Mouse (Mus musculus) lung, adult 2 months (tissue): ENCODE data around the gene Kif9.

Experiments
- CTCF ChIP-seq: fragments of 200-500 bp; IDR thresholded peaks from 2 replicates; pipeline ENCODE4 v1.5.1; 2011; ENCODE audit warnings: mild to moderate bottlenecking, low read length, control low read depth; ENCODE audit not compliant: insufficient read depth
- POLR2A ChIP-seq: fragments of 200-500 bp; IDR thresholded peaks from 2 replicates; pipeline ENCODE4 v1.6.1; 2011; ENCODE audit warnings: low read depth, mild to moderate bottlenecking, control low read depth, low read length, borderline replicate concordance; ENCODE audit errors: extremely low read depth

DNA sequence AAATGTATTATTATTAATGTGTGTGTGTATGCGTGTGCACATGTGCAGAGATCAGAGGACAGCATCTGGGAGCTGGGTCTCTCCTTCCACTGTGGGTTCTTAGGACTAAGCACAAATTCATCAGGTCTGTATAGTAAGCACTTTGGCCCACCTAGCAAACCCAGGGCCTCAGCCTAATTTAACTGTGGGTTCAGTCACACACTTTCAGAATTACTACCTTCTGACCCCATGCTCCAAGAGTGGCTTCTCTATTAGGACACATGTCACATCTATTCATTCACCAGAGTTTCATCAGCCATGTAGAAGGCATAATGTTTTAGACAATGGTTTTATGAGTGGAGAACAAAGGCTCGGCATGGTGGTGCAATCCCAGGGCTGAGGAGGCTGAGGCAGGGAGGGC lies 43.7 kb upstream of the Kif9 start:
- TF ChIP-seq CTCF: no peak
- TF ChIP-seq POLR2A: no peak
